Mouse (Mus musculus) cerebellum, adult 2 months (tissue): ENCODE results near the gene Rftn2.

Experiments
- CTCF ChIP-seq: fragments of 200-500 bp; IDR thresholded peaks from 2 replicates; pipeline ENCODE4 v1.5.1; 2011; ENCODE audit warnings: low read depth, mild to moderate bottlenecking, control low read depth, low read length, moderate library complexity, borderline replicate concordance; ENCODE audit not compliant: insufficient read depth
- POLR2A ChIP-seq: fragments of 200-500 bp; IDR thresholded peaks from 2 replicates; pipeline ENCODE4 v1.6.1; 2011; ENCODE audit warnings: low read length, control low read depth, borderline replicate concordance; ENCODE audit not compliant: insufficient read depth

DNA sequence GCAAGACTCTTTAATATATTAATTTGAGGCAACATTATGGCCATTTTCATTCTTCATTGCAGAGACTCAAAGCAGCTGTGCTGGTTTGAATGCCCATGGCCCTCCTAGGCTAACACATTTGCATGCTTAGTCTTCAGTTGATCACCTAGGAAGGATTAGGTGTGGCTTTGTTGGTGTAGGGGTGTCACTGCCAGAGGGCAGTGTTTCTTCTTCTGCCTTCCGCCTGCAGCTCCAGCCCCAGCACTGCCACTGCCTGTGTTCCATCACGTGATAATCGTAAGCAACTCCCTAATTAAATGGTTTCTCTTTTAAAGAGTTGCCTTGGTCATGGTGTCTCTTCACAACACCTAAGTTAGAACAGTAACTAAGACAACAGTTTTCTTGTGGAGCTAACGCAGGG is 13.8 kb downstream of the Rftn2 start:
- TF ChIP-seq CTCF = no peak
- no peak for TF ChIP-seq POLR2A
